Mouse (Mus musculus): ENCODE measurements around the gene Klf7. TPM values are rescaled to one million over a fixed set of nuclear protein-coding genes. Genes with fewer than 3 reads are reported as not detected.

Klf7 gene
- polyA plus RNA-seq (2016; fragmentation: Nextera tagmentation; extraction: Ambion mirVana): 53.2 and 53.4 TPM in 2 replicates

DNA sequence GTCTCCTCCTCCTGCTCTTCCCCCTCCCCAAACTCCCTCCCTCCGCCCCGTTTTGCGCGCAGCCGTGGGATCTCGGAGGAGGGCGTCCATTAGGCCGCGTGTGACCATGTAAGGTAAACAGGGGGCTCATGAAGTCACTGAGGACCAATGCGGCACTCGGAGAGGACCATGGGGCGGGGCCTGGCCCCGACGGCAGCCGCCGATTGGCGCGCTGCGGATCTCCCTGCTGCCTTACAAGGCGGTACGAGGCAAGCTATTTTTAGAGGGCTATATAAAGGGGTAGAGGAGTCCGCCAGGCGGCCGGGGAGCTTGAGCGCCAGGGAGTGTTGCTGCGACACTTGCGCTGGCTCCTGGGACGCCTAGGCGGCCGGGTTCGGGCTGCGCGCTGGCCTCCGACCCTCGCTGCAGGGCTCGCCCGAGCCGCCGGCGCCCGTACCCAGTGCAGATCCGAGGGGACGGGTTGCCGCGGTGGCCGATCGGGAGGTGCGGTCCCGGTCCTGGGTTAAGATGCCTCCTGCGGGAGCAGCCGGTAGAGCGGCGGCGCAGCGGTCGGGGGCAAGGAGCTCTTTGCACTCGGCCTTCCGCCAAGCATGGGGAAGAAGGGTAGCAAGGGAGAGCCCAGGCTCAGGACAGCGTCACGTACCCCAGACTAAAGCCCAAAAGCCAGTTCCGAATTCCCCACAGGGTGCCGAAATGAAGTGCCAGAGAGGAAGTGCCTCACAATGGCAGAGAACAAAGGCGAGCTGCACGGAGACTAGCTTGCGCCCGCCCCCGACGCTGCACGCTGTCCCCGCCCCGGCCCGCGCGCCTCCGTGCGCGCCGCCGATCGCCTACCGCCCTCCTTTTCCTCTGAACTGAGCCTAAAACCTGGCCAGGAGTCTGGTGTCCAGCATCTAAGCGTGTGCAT, at the start of gene Klf7:
Gene Klf7, minus strand, starts transcription at position 724 of the 907 bp plus-strand sequence.
- no peaks in the 10 kb centered on the region for H3K36me3 ChIP-seq

DNA sequence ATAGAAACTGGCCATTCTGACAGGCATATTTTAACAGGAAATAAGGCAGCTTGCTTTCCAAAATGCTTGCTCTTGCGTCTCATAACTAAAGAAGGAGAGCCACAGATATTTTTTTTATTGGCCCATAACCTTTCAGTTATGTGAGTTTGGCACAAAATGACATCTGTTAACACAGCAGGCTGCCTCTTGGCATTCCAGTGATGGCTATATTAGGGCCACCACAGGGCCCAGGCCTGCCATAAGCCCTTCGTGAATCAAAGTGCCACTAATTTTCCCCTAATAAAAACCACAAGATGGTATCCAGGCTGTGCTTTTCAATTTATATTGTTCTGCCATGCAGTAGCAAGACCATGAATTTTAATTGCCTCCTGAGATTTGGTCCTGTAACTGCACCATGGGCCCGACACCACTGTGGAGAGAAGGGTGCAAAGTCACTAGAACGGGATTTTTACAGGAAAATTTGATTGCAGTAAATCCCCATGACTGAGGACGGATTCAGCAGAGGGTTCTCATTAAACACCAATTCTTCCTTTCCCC, 42.5 kb upstream of the Klf7 start:
- H3K27me3 ChIP-seq: no peaks in the 10 kb centered on the region
- H3K9ac ChIP-seq: no peak overlapping the region
- 64% methylated on average over 5 of the region's 5 CpGs for WGBS
- no peak overlapping the region for H3K4me2 ChIP-seq (replicated peaks)
- no peak overlapping the region for H3K27ac ChIP-seq
- ATAC-seq (ENCODE audit: low FRiP score): no peak
- H3K36me3 ChIP-seq: no peaks in the 10 kb centered on the region
- H3K4me1 ChIP-seq: no peaks in the 10 kb centered on the region
- no peak overlapping the region for H3K4me3 ChIP-seq
- no peaks in the 10 kb centered on the region for H3K9me3 ChIP-seq (replicated peaks)

More for the DNA sequence above, at the start of gene Klf7:
- H3K4me3 ChIP-seq: peak within 1 kb of the TSS; percentile 71
- WGBS: 1% methylated on average over 81 of the region's 82 CpGs
- H3K4me1 ChIP-seq: peaks cover 32% of the 10 kb centered on the region
- peak within 1 kb of the TSS; percentile 98 for H3K9ac ChIP-seq
- peak within 1 kb of the TSS; percentile 100 for H3K27ac ChIP-seq
- H3K9me3 ChIP-seq (replicated peaks): no peaks in the 10 kb centered on the region
- H3K27me3 ChIP-seq: no peaks in the 10 kb centered on the region
- ATAC-seq (ENCODE audit: low FRiP score): peak; percentile 98
- H3K4me2 ChIP-seq (replicated peaks): peak within 1 kb of the TSS; percentile 67

DNA sequence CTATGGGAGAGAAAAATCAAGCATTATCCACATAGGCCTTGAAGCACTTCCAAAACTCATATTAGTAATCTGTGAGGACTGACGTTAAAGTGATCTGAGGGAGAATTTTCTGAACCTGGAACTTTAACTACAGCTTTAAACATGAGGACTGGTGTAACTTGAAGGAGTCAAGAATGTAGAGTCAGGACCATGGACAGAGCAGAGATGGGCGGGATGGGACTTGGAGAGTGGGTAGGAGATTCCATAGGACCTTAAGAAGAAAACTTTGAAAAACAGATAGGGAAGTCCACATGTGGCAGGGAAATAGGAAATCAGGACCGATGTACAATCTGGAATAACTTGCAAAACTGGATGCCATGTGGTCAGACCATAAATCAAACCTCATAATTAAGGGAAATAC, 36.7 kb upstream of the Klf7 start:
- Histone ChIP-seq H3K9ac (no peak overlapping the region), H3K4me1 (no peaks in the 10 kb centered on the region), H3K36me3 (no peaks in the 10 kb centered on the region), H3K27ac (no peak overlapping the region), H3K4me3 (no peak overlapping the region), H3K9me3 (replicated peaks) (no peaks in the 10 kb centered on the region), H3K4me2 (replicated peaks) (no peak overlapping the region), H3K27me3 (no peaks in the 10 kb centered on the region)
- no peak for ATAC-seq (ENCODE audit: low FRiP score)
- 61% methylated on average over 3 of the region's 3 CpGs for WGBS

DNA sequence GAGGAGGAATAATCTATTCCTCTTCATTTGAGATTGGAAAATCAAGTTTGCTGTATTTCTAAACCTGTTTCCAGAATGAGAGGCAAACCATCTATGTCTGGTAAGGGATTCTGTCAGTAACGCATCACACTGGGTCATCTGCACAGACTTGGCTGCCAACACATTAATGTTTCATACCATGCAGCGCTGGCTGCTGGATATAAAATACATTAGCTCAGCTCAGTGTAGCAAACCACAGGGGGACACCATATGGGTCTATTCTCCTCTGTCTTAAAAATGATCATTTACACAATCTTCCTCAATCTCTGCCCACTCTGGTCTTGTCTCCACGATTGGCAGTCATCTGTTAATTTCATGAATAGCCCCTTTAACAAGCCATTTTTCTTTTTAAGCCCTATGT, 27.1 kb upstream of the Klf7 start:
- no peak overlapping the region for H3K9ac ChIP-seq
- H3K4me1 ChIP-seq: no peaks in the 10 kb centered on the region
- H3K27me3 ChIP-seq: no peaks in the 10 kb centered on the region
- H3K4me3 ChIP-seq: no peak overlapping the region
- H3K9me3 ChIP-seq (replicated peaks): no peaks in the 10 kb centered on the region
- no peak overlapping the region for H3K4me2 ChIP-seq (replicated peaks)
- no peak overlapping the region for H3K27ac ChIP-seq
- no peaks in the 10 kb centered on the region for H3K36me3 ChIP-seq
- WGBS: 72% methylated on average over 3 of the region's 3 CpGs
- ATAC-seq (ENCODE audit: low FRiP score): no peak

DNA sequence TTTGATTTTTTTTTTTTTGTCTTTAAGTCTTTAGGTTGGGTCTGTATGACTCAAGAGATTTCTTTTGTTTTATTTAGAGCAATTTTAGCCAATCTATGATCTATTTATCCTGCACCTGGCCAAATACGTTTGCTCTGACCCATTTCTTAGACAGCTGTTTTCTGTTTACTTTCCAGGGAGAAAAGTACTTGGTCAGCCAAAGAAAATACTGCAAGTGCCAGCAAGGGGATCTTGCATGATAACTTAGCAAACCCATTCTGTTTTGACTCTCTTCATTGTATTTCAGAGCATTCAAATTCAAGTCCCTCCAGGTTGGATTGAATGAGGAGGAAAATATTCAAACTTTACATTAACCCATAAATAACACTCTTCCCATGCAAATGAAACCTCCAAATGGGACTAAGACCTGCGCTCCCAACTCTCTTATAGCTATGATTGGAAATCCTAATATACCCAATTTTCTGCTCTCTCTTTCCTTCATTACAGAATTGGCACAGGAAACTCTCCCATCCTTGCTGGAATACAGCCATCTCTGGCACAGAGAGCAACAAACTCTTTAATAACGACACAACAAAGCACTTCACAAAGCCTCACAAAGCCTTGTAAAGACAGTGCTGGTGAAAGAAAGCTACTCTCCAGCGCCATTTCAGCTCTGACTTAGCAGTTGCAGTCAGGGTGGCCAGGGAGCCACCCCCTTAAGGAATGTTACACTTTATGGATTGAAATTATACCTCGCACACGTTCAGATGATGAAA, 20.8 kb upstream of the Klf7 start:
- Histone ChIP-seq H3K27ac (no peak overlapping the region), H3K4me1 (no peaks in the 10 kb centered on the region), H3K4me2 (replicated peaks) (no peak overlapping the region), H3K36me3 (no peaks in the 10 kb centered on the region), H3K27me3 (no peaks in the 10 kb centered on the region), H3K9me3 (replicated peaks) (no peaks in the 10 kb centered on the region), H3K9ac (no peak overlapping the region), H3K4me3 (no peak overlapping the region)
- ATAC-seq (ENCODE audit: low FRiP score): no peak
- 67% methylated on average over 6 of the region's 6 CpGs for WGBS

DNA sequence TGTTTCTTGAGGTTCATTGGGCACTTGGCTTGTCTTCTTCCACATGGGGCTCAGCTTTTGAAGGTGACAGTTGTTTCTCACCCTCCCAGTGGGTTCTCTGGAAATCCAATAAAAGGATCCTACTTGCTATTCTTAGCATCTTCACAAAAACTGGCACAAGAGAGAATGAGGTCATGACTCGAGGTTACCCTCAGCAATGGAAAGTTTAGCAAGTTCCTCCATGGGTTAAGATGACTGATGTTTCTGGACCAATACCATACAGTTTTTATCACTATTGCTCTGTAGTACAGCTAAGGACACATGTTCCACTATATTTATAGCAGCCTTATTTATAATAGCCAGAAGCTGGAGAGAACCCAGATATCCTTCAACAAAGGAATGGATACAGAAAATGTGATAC, 12.4 kb upstream of the Klf7 start:
- H3K27ac ChIP-seq: no peak overlapping the region
- H3K9me3 ChIP-seq (replicated peaks): no peaks in the 10 kb centered on the region
- no peak overlapping the region for H3K4me3 ChIP-seq
- 85% methylated on average over 1 of the region's 1 CpGs for WGBS
- no peaks in the 10 kb centered on the region for H3K27me3 ChIP-seq
- no peaks in the 10 kb centered on the region for H3K4me1 ChIP-seq
- no peak for ATAC-seq (ENCODE audit: low FRiP score)
- no peak overlapping the region for H3K9ac ChIP-seq
- no peaks in the 10 kb centered on the region for H3K36me3 ChIP-seq
- H3K4me2 ChIP-seq (replicated peaks): no peak overlapping the region

DNA sequence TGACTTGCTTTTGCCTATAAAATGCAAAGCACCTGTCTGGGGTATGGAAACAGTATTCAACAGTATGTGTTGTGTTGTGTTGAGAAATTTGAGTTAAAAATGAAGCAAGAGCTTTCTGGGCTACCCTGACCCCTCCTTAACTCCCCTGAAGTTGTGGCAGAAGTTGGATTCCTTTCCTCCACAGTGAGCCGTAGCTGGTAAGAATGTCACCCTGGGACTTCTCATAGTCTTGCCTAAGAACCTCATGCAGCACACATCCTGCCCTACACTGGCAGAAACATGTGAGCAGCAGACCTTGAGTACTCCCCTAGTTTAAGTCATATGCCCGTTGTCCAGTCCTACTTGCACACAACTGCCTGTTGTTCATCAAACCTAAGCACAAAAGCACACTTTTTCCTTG, 4.7 kb upstream of the Klf7 start:
- no peak overlapping the region for H3K4me2 ChIP-seq (replicated peaks)
- no peaks in the 10 kb centered on the region for H3K27me3 ChIP-seq
- H3K9me3 ChIP-seq (replicated peaks): no peaks in the 10 kb centered on the region
- no peak overlapping the region for H3K9ac ChIP-seq
- peaks cover 7% of the 10 kb centered on the region for H3K4me1 ChIP-seq
- H3K36me3 ChIP-seq: no peaks in the 10 kb centered on the region
- H3K4me3 ChIP-seq: no peak overlapping the region
- no peak for ATAC-seq (ENCODE audit: low FRiP score)
- 71% methylated on average over 2 of the region's 2 CpGs for WGBS
- H3K27ac ChIP-seq: no peak overlapping the region

DNA sequence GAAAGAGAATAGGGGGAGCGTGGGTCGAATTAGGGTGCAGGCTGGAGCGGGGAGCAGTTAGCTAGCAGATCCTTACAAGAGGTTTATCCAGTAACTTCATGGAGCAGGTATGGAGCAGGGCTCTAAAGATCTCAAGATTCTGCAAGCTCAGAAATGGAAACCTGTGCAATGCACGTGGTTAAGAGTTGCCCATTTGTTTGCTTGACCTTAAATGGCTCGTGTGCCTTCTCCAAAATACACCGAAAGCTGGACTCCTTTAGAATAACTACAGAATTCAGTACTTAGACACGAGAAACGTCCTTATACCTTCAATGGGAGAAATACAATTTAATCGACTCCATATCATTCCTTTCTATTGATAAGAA, 366 bp upstream of the Klf7 start:
- Histone ChIP-seq H3K9ac (peak overlapping the region; percentile 98), H3K27ac (peak overlapping the region; percentile 100), H3K9me3 (replicated peaks) (no peaks in the 10 kb centered on the region), H3K4me3 (peak overlapping the region; percentile 71), H3K4me2 (replicated peaks) (peak overlapping the region; percentile 67), H3K4me1 (peaks cover 26% of the 10 kb centered on the region), H3K27me3 (no peaks in the 10 kb centered on the region), H3K36me3 (no peaks in the 10 kb centered on the region)
- 20% methylated on average over 9 of the region's 9 CpGs for WGBS
- no peak for ATAC-seq (ENCODE audit: low FRiP score)

DNA sequence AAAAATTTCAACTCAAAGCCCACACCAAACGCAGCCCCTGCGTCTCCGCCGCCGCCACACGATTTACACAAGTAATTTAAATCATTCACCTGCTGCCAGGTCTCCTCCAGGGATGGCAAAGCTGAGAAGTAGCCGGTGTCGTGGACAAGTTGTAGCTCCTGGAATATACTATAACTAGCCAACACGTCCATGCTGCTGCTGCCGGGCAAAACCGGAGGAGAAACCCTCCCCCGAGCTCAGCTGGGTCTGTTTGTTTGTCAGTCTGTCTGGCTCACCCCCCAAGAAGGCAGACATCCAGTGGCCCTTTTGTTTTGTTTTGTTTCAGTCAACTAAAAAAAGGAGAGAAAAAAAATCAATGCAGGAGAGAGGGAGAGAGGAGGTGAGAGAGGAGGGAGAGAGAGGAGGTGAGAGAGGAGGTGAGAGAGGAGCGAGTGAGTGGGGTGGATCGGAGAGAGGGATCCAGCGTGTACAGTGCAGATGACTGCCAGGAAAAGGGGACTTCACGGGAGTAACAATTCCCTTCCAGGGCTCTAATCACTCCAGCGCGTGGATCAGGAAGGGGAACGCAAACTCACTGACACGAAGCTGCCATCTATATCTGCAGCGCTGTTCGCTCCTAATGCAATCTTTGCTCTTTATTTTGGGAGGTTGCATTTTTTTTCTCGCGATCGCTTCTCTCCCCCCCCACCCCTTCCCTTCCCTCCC, 1.1 kb downstream of the Klf7 start:
- H3K9me3 ChIP-seq (replicated peaks): no peaks in the 10 kb centered on the region
- H3K27me3 ChIP-seq: no peaks in the 10 kb centered on the region
- H3K4me2 ChIP-seq (replicated peaks): peak overlapping the region; percentile 67
- peak overlapping the region; percentile 71 for H3K4me3 ChIP-seq
- 0% methylated on average over 25 of the region's 25 CpGs for WGBS
- H3K36me3 ChIP-seq: no peaks in the 10 kb centered on the region
- ATAC-seq (ENCODE audit: low FRiP score): peak; percentile 71
- peak overlapping the region; percentile 75 for H3K9ac ChIP-seq
- H3K4me1 ChIP-seq: peaks cover 38% of the 10 kb centered on the region
- peak overlapping the region; percentile 100 for H3K27ac ChIP-seq

DNA sequence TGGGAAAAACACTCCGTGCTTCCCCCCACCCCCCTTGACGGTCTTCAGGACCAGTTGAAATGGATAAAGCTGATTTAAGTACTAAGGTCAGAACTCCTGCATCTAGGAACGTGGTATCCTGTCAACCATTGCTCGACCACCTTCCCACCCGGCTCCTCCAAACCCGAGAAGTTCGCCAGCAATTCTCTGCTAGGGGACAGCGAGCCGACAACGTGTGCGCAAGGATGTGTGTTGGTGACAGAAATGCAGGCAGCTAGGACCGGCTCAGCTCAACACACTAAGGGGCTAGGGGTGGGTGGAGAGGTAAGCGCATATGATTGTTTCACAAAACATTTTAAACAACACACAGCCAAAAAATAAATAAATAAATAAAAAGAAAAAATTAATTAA, 1.7 kb downstream of the Klf7 start:
- peaks cover 44% of the 10 kb centered on the region for H3K4me1 ChIP-seq
- no peaks in the 10 kb centered on the region for H3K36me3 ChIP-seq
- H3K9ac ChIP-seq: peak overlapping the region; percentile 75
- no peaks in the 10 kb centered on the region for H3K27me3 ChIP-seq
- peak overlapping the region; percentile 100 for H3K27ac ChIP-seq
- peak overlapping the region; percentile 67 for H3K4me2 ChIP-seq (replicated peaks)
- peak overlapping the region; percentile 71 for H3K4me3 ChIP-seq
- no peak for ATAC-seq (ENCODE audit: low FRiP score)
- no peaks in the 10 kb centered on the region for H3K9me3 ChIP-seq (replicated peaks)
- 0% methylated on average over 13 of the region's 13 CpGs for WGBS

DNA sequence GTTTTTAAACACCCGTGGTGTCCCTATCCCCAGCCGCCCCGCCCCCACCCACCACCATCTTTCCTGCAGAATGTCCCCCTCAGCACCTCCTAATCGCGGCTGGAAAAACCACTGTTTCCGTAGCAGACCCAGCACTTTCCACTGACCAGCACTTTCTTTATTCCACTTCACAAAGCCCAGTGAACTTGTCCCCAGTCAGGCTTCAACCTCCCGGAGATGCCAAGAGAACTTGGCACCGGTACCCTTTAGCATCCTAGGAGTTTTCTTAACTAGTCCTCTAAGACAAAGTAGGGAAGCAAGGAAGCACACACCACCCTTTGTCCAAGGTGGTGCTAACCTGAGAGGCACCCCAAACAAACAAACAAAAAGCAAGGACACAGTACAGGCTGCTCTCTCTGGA, 2.2 kb downstream of the Klf7 start:
- no peaks in the 10 kb centered on the region for H3K36me3 ChIP-seq
- no peaks in the 10 kb centered on the region for H3K27me3 ChIP-seq
- WGBS: under 1% methylated on average over 8 of the region's 8 CpGs
- H3K27ac ChIP-seq: peak overlapping the region; percentile 100
- no peaks in the 10 kb centered on the region for H3K9me3 ChIP-seq (replicated peaks)
- no peak for ATAC-seq (ENCODE audit: low FRiP score)
- peak overlapping the region; percentile 71 for H3K4me3 ChIP-seq
- H3K4me2 ChIP-seq (replicated peaks): peak overlapping the region; percentile 67
- peaks cover 48% of the 10 kb centered on the region for H3K4me1 ChIP-seq
- H3K9ac ChIP-seq: peak overlapping the region; percentile 75

DNA sequence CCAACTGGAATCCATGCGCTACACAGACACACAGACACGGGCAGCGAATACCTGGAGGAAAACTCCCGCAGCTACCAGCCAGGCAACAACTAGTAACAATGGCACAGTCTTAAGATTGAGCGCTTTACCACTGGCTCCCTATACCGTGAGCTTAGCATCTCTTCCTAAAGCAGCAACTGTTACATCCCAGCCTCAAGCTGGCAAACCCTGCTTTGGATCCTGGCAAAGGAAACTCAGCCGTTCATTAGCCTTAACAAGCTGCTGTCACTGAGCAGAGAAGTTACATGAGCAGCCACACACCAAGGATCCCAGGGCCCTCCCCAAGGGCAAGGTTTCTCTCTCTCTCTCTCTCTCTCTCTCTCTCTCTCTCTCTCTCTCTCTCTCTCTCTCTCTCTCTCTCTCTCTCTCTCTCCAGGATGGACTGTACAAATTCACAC, 2.7 kb downstream of the Klf7 start:
- H3K9ac ChIP-seq: peak overlapping the region; percentile 75
- peak overlapping the region; percentile 67 for H3K4me2 ChIP-seq (replicated peaks)
- H3K4me1 ChIP-seq: peaks cover 51% of the 10 kb centered on the region
- no peaks in the 10 kb centered on the region for H3K9me3 ChIP-seq (replicated peaks)
- H3K4me3 ChIP-seq: peak overlapping the region; percentile 71
- peak overlapping the region; percentile 100 for H3K27ac ChIP-seq
- WGBS: 11% methylated on average over 7 of the region's 7 CpGs
- H3K36me3 ChIP-seq: no peaks in the 10 kb centered on the region
- no peaks in the 10 kb centered on the region for H3K27me3 ChIP-seq
- no peak for ATAC-seq (ENCODE audit: low FRiP score)

All from hindbrain, embryonic 12.5 days (tissue).